Mouse (Mus musculus) hindbrain, postnatal 0 days (tissue): ENCODE data around the gene Cisd1. TPM values are rescaled to one million over a fixed set of nuclear protein-coding genes. Genes with fewer than 3 reads are reported as not detected.
A peak's percentile ranks its signal among the peaks of the same experiment; 100 is the strongest.

Experiments used
- ATAC-seq: fragments of 200-750 bp; cut with Nextera tagmentation; 2 replicates; pipeline ENCODE4 v1.8.0; 2017; ENCODE audit warnings: mild to moderate bottlenecking, moderate TSS enrichment, moderate library complexity
- DNase-seq: peaks from one replicate; pipeline ENCODE4 v3.0.0-alpha.2; 2015; ENCODE audit warnings: low spot score
- H3K27ac ChIP-seq: fragments of 300-500 bp; sonication (generic); 2 replicates; pipeline ENCODE4 v1.5.1; 2014; ENCODE audit warnings: mild to moderate bottlenecking
- H3K27me3 ChIP-seq: fragments of 300-500 bp; sonication (generic); 2 replicates; pipeline ENCODE4 v1.6.1; 2014; ENCODE audit warnings: low read length, mixed read lengths; ENCODE audit not compliant: insufficient read depth
- H3K36me3 ChIP-seq: fragments of 300-500 bp; sonication (generic); 2 replicates; pipeline ENCODE4 v1.6.1; 2014; ENCODE audit warnings: low read length, mixed read lengths; ENCODE audit not compliant: insufficient read depth
- H3K4me1 ChIP-seq: fragments of 300-500 bp; sonication (generic); 2 replicates; pipeline ENCODE4 v1.6.1; 2014; ENCODE audit warnings: antibody characterized with exemption, low read length, mixed read lengths; ENCODE audit not compliant: insufficient read depth
- H3K4me2 ChIP-seq: fragments of 300-500 bp; sonication (generic); 2 replicates; pipeline ENCODE4 v1.6.1; 2014; ENCODE audit warnings: low read depth, mild to moderate bottlenecking, low read length, moderate library complexity, mixed read lengths
- H3K4me3 ChIP-seq: fragments of 300-500 bp; sonication (generic); 2 replicates; pipeline ENCODE4 v1.5.1; 2014; ENCODE audit warnings: low read length
- H3K9ac ChIP-seq: fragments of 300-500 bp; sonication (generic); replicated peaks from 2 replicates; pipeline ENCODE4 v1.6.1; 2014; ENCODE audit warnings: mild to moderate bottlenecking, low read length, moderate library complexity, mixed read lengths
- H3K9me3 ChIP-seq: fragments of 300-500 bp; sonication (generic); 2 replicates; pipeline ENCODE4 v1.6.1; 2016; ENCODE audit warnings: low read length, mixed read lengths
- CTCF ChIP-seq: IDR thresholded peaks from 2 replicates; pipeline ENCODE4 v1.5.1; 2016; ENCODE audit warnings: antibody characterized with exemption, control low read depth, low read depth
- WGBS: fragments of 180-500 bp; shearing (Covaris S2); extraction: QIAGEN DNeasy Blood & Tissue Kit; methylation state at CpG from one replicate; pipeline ENCODE4 v1.1.7; 2014; 5-methylcytosine and 5-hydroxymethylcytosine counted together
- polyA plus RNA-seq: library from polyadenylated mRNA; unstranded; fragments of >200 nt; fragmentation: Nextera tagmentation; extraction: Ambion mirVana; gene quantifications from 2 replicates; pipeline ENCODE4 v1.2.1, GENCODE M21; 2015
- total RNA-seq: library from RNA; depleted of rRNA; stranded (reverse); fragments of >200 nt; gene quantifications from 2 replicates; pipeline ENCODE4 v1.2.3, GENCODE M21; 2014; rRNA removed

Cisd1 gene
- total and polyA plus RNA-seq, 2 experiments from 2014 or later = 108 to 388 TPM

DNA sequence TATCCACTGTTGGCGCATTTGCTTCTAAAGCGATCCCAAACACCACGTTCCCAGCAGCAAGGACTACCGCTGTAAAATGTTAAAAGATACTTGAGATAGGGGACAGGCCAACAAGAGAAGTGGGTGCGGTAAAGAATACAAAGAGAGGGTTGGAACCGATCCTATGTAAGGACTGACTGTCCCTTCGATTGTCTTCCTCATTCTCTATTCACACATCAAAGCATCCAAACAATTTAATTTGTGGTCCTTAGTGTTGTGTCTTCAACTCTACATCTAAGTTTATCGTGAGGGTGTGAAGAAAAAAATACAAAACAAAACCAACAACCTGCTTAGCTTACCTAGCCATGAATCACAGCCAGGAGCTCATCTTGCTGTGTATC is 60.6 kb downstream of the Cisd1 start:
- H3K27me3 ChIP-seq = no peaks in the 10 kb centered on the region
- 6% methylated on average over 8 of the region's 8 CpGs for WGBS
- peak overlapping the region; percentile 97 for H3K9ac ChIP-seq
- no peak for ATAC-seq
- TF ChIP-seq CTCF = no peak
- peak overlapping the region; percentile 99 for H3K4me3 ChIP-seq
- no peaks in the 10 kb centered on the region for H3K36me3 ChIP-seq
- peaks cover 5% of the 10 kb centered on the region; the same call in 1 of the 2 replicates for H3K4me1 ChIP-seq
- H3K9me3 ChIP-seq = no peaks in the 10 kb centered on the region
- H3K27ac ChIP-seq = peak overlapping the region; percentile 91
- no peak for DNase-seq
- H3K4me2 ChIP-seq = peak overlapping the region; percentile 72

Other genes with a start within 250 kb of the Cisd1 start
- gene Bicc1, start 185.3 kb downstream of the Cisd1 start, total RNA-seq = 2.9 and 5.1 TPM in 2 replicates
- 5.2 and 6.5 TPM in 2 replicates for gene Bicc1, start 185.3 kb downstream of the Cisd1 start, polyA plus RNA-seq
- gene Tfam, start 106.7 kb downstream of the Cisd1 start, total RNA-seq = 13.1 and 14.4 TPM in 2 replicates
- gene Tfam, start 106.7 kb downstream of the Cisd1 start, polyA plus RNA-seq = 39.0 and 39.1 TPM in 2 replicates
- 58.8 and 72.3 TPM in 2 replicates for gene Ube2d1, start 59.7 kb downstream of the Cisd1 start, total RNA-seq
- gene Ube2d1, start 59.7 kb downstream of the Cisd1 start, polyA plus RNA-seq = 126 and 145 TPM in 2 replicates
- 17.3 and 19.0 TPM in 2 replicates for gene Ipmk, start 2.8 kb upstream of the Cisd1 start, total RNA-seq
- gene Ipmk, start 2.8 kb upstream of the Cisd1 start, polyA plus RNA-seq = 14.0 and 14.4 TPM in 2 replicates